Mouse (Mus musculus) neural tube, embryonic 12.5 days (tissue): ENCODE measurements at regions not wholly inside any gene's neighbourhood (a gene's known extent, or its start where the extent isn't known, plus 50 kb on each side); places are given as distances from the start of the nearest gene placed in this dataset.
A peak's percentile ranks its signal among the peaks of the same experiment; 100 is the strongest.

Source experiments
- ATAC-seq: fragments of 200-750 bp; cut with Nextera tagmentation; 2 replicates; pipeline ENCODE4 v1.8.0; 2017; ENCODE audit warnings: low read depth, mild to moderate bottlenecking, moderate TSS enrichment, moderate library complexity; ENCODE audit not compliant: low FRiP score
- H3K27ac ChIP-seq: fragments of 300-500 bp; sonication (generic); 2 replicates; pipeline ENCODE4 v1.5.1; 2016
- H3K27me3 ChIP-seq: fragments of 300-500 bp; sonication (generic); replicated peaks from 2 replicates; pipeline ENCODE4 v1.6.1; 2016; ENCODE audit warnings: mild to moderate bottlenecking
- H3K36me3 ChIP-seq: fragments of 300-500 bp; sonication (generic); 2 replicates; pipeline ENCODE4 v1.6.1; 2016; ENCODE audit warnings: mild to moderate bottlenecking
- H3K4me1 ChIP-seq: fragments of 300-500 bp; sonication (generic); 2 replicates; pipeline ENCODE4 v1.6.1; 2016
- H3K4me2 ChIP-seq: fragments of 300-500 bp; sonication (generic); replicated peaks from 2 replicates; pipeline ENCODE4 v1.6.1; 2016; ENCODE audit warnings: mild to moderate bottlenecking
- H3K4me3 ChIP-seq: fragments of 300-500 bp; sonication (generic); 2 replicates; pipeline ENCODE4 v1.5.1; 2016
- H3K9ac ChIP-seq: fragments of 300-500 bp; sonication (generic); 2 replicates; pipeline ENCODE4 v1.6.1; 2016; ENCODE audit warnings: mild to moderate bottlenecking
- H3K9me3 ChIP-seq: fragments of 300-500 bp; sonication (generic); 2 replicates; pipeline ENCODE4 v1.6.1; 2016; ENCODE audit warnings: mild to moderate bottlenecking
- WGBS: fragments of 180-500 bp; shearing (Covaris S2); methylation state at CpG from one replicate; pipeline ENCODE4 v1.1.7; 2016; 5-methylcytosine and 5-hydroxymethylcytosine counted together

DNA sequence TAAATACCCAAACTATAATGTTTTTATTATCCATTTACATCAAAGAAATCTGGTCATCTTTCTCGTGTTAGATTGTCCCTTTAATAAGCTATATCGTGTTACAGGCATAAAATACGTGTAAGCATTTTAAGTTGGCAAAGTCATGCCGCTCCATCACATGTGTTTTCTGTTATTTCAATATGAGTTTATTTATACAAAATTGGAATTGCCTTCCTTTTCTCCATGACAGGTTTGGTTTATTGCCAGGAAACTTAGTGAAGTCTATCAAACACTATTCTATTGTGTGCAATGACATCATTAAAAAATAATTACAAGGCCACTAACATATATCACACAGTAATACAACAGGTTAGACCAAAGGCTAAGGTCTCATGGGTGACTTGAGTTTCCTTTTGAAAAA lies 400.8 kb upstream of the Zic4 start:
- no peak overlapping the region for H3K4me3 ChIP-seq
- H3K9me3 ChIP-seq, result no peaks in the 10 kb centered on the region
- H3K9ac ChIP-seq, result no peak overlapping the region
- no peaks in the 10 kb centered on the region for H3K27me3 ChIP-seq
- no peak overlapping the region for H3K4me2 ChIP-seq
- no peaks in the 10 kb centered on the region for H3K36me3 ChIP-seq
- no peaks in the 10 kb centered on the region for H3K4me1 ChIP-seq
- no peak for ATAC-seq
- H3K27ac ChIP-seq, result no peak overlapping the region
- WGBS, result 79% methylated on average over 4 of the region's 4 CpGs

DNA sequence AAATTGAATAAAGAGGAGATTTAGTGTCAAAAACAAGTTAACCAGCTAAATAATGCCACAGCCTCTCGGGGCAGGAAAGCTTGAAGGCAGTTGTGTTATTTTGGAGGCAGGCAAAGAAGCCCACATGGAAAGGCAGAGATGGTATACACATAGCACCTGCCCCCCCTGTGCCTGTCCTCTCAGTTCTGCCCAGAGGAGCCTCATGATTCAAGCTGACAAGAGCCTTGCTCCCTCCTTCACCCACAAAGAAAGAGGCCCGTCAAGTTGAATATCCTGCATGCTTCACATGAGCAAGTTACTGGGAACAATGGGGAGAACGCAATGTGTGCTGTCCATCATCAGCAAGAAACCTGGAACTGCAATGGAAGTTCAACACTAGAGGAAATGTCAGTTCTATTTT lies 398.2 kb upstream of the Zic4 start:
- Histone ChIP-seq H3K36me3 (no peaks in the 10 kb centered on the region), H3K27ac (no peak overlapping the region), H3K9ac (no peak overlapping the region), H3K4me2 (no peak overlapping the region), H3K27me3 (no peaks in the 10 kb centered on the region), H3K9me3 (no peaks in the 10 kb centered on the region), H3K4me3 (no peak overlapping the region), H3K4me1 (no peaks in the 10 kb centered on the region)
- 48% methylated on average over 3 of the region's 3 CpGs for WGBS
- 0 out of 2 replicates have a peak, but pooled peaks have one; percentile 25 for ATAC-seq

- Histone ChIP-seq H3K9ac (no peak overlapping the region), H3K4me2 (no peak overlapping the region), H3K4me1 (no peaks in the 10 kb centered on the region), H3K36me3 (no peaks in the 10 kb centered on the region), H3K27me3 (no peaks in the 10 kb centered on the region), H3K9me3 (no peaks in the 10 kb centered on the region), H3K4me3 (no peak overlapping the region), H3K27ac (no peak overlapping the region)
- WGBS, result 89% methylated on average over 4 of the region's 4 CpGs
- no peak for ATAC-seq
These were observed 383.5 kb upstream of the Zic4 start for GRCm38 (mm10) chr9:90978730-90979129.

- Histone ChIP-seq H3K4me2 (no peak overlapping the region), H3K4me3 (no peak overlapping the region), H3K9ac (no peak overlapping the region), H3K36me3 (no peaks in the 10 kb centered on the region), H3K9me3 (no peaks in the 10 kb centered on the region), H3K4me1 (no peaks in the 10 kb centered on the region), H3K27me3 (no peaks in the 10 kb centered on the region), H3K27ac (no peak overlapping the region)
- no peak for ATAC-seq
- 71% methylated on average over 6 of the region's 6 CpGs for WGBS
These were observed 382.0 kb upstream of the Zic4 start for GRCm38 (mm10) chr9:90980023-90980802.

DNA sequence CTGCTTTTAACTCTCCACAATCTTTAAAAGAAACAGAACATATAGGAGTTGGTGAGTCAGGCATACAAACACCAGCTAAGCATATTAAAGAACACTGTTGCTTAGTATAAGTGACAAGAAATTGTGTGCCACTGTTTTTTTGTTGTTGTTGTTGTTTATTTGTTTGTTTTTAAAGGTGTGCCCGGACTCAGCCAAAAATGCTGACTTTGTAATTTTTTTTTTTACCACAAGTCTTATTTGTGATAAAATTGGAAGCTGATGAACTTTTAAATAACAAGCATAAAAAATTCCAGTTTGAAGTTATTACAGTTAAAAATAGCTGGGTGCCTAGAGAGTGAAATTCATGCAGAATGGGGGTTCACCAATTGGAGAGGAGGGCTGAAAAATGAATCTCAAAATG lies 363.0 kb upstream of the Zic4 start:
- Histone ChIP-seq H3K36me3 (no peaks in the 10 kb centered on the region), H3K4me2 (no peak overlapping the region), H3K9me3 (no peaks in the 10 kb centered on the region), H3K4me1 (no peaks in the 10 kb centered on the region), H3K27ac (no peak overlapping the region), H3K9ac (no peak overlapping the region), H3K4me3 (no peak overlapping the region), H3K27me3 (no peaks in the 10 kb centered on the region)
- 76% methylated on average over 1 of the region's 1 CpGs for WGBS
- ATAC-seq, result no peak

DNA sequence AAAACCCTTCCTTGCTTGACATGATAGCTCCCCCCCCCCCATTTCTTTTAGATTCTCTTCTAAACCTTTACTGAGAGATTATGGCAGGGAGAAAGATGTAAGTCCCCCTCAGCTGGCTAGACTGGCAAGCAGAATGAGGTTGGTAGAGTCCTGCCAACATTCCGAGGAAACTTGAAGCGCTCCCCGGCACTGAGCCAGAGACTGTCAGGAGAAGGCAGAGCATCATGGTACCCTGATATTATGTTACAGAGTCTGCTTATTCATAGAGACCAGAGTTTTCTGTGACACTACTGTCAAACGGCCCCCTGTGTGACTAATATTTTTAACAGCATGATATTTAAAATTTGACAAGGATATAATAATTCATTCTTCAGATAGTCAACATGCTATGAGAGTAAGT lies 358.0 kb upstream of the Zic4 start:
- Histone ChIP-seq H3K4me2 (no peak overlapping the region), H3K4me3 (no peak overlapping the region), H3K4me1 (no peaks in the 10 kb centered on the region), H3K27me3 (no peaks in the 10 kb centered on the region), H3K36me3 (no peaks in the 10 kb centered on the region), H3K9me3 (no peaks in the 10 kb centered on the region), H3K27ac (no peak overlapping the region), H3K9ac (no peak overlapping the region)
- WGBS, result 77% methylated on average over 4 of the region's 4 CpGs
- ATAC-seq, result no peak

GRCm38 (mm10) chr9:91040546-91040945 lies 321.7 kb upstream of the Zic4 start:
- Histone ChIP-seq H3K4me3 (no peak overlapping the region), H3K9ac (no peak overlapping the region), H3K27me3 (no peaks in the 10 kb centered on the region), H3K36me3 (no peaks in the 10 kb centered on the region), H3K4me1 (no peaks in the 10 kb centered on the region), H3K27ac (no peak overlapping the region), H3K9me3 (no peaks in the 10 kb centered on the region), H3K4me2 (no peak overlapping the region)
- WGBS, result 32% methylated on average over 2 of the region's 2 CpGs
- no peak for ATAC-seq

DNA sequence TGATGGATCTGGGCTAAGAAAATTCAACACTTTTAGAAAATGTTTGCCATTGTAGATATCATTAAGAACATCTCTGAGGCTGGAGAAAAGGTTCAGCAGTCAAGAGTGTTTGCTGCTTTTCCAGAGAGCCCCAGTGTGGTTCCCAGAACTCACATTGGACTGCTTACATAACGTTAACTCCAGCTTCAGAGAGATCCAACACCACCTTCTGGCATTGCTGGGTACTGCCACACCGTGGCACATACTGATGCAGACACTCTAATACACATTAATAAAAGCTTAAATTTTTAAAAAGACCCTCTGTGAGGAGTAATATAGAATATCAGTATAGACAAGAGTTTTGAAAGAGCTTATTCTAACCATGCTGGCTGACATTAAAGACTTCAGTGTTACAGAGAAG lies 313.6 kb upstream of the Zic4 start:
- Histone ChIP-seq H3K4me3 (no peak overlapping the region), H3K9me3 (no peaks in the 10 kb centered on the region), H3K4me2 (no peak overlapping the region), H3K27ac (no peak overlapping the region), H3K9ac (no peak overlapping the region), H3K4me1 (no peaks in the 10 kb centered on the region), H3K36me3 (no peaks in the 10 kb centered on the region), H3K27me3 (no peaks in the 10 kb centered on the region)
- WGBS, result 34% methylated on average over 2 of the region's 2 CpGs
- no peak for ATAC-seq

DNA sequence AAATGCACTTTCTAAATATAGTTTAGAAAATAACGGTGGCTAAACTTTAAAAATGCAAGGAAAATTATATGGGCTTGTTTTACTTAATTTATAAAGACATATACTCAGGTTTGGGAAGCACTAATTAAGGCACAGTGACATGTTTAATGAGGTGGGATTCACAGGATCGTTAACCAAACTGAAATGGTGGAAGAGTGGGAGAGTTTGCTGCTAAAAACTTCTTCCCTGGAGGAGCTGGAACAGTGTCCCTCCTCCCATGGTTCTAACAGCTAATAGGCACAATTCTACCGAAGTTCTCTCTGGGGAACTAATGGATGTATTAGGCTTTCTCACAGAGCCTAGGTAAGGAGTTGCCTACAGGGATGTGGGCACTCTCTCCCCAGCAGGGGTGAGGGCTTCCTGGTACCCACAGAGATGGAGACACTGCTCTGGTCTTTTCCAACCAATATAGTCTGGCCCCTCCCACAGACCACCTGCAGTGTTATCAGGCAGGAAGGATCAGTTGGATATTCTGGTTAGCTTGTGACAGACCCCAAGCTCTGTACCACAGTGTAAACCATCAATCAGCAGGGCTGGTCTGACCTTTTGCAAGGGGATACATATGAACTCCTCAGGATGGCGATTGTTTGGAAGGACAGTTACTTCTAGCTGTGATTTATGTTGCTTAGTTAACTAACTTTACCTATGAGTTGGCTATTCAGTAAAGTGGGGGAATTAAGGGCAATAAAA lies 309.0 kb upstream of the Zic4 start:
- Histone ChIP-seq H3K4me3 (no peak overlapping the region), H3K27ac (no peak overlapping the region), H3K9me3 (no peaks in the 10 kb centered on the region), H3K9ac (no peak overlapping the region), H3K4me1 (no peaks in the 10 kb centered on the region), H3K4me2 (no peak overlapping the region), H3K36me3 (no peaks in the 10 kb centered on the region), H3K27me3 (no peaks in the 10 kb centered on the region)
- no peak for ATAC-seq
- 62% methylated on average over 4 of the region's 4 CpGs for WGBS

DNA sequence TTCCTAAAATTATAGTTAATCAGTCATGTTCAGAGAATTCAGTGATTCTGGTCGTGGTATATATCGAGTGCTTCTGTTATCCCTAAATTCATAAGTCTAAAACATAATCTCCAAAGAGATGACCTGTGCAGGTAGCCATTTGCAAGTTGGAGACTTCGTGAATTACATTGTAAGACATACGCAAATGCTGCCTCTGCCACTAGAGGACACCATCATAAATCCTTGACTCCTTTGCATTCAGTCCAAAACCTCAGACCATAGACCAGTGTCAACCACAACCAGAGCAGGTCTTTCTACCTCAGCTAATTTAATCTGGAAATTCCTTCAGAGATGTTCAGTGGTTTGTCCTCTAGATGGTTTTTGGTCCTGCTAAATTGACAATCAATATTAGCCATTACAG lies 302.8 kb upstream of the Zic4 start:
- Histone ChIP-seq H3K36me3 (no peaks in the 10 kb centered on the region), H3K4me2 (no peak overlapping the region), H3K27ac (no peak overlapping the region), H3K9me3 (no peaks in the 10 kb centered on the region), H3K9ac (no peak overlapping the region), H3K27me3 (no peaks in the 10 kb centered on the region), H3K4me3 (no peak overlapping the region), H3K4me1 (no peaks in the 10 kb centered on the region)
- 72% methylated on average over 4 of the region's 4 CpGs for WGBS
- no peak for ATAC-seq

- H3K4me2 ChIP-seq, result no peak overlapping the region
- ATAC-seq, result no peak
- H3K36me3 ChIP-seq, result no peaks in the 10 kb centered on the region
- H3K27me3 ChIP-seq, result no peaks in the 10 kb centered on the region
- 70% methylated on average over 5 of the region's 5 CpGs for WGBS
- no peak overlapping the region for H3K27ac ChIP-seq
- no peak overlapping the region for H3K9ac ChIP-seq
- H3K9me3 ChIP-seq, result no peaks in the 10 kb centered on the region
- no peaks in the 10 kb centered on the region for H3K4me1 ChIP-seq
- no peak overlapping the region for H3K4me3 ChIP-seq
These were observed 292.7 kb upstream of the Zic4 start for GRCm38 (mm10) chr9:91069496-91069895.

GRCm38 (mm10) chr9:91073366-91074174 lies 288.6 kb upstream of the Zic4 start:
- H3K4me3 ChIP-seq, result no peak overlapping the region
- no peaks in the 10 kb centered on the region for H3K9me3 ChIP-seq
- H3K4me1 ChIP-seq, result no peaks in the 10 kb centered on the region
- no peaks in the 10 kb centered on the region for H3K27me3 ChIP-seq
- 73% methylated on average over 4 of the region's 4 CpGs for WGBS
- ATAC-seq, result no peak
- H3K27ac ChIP-seq, result no peak overlapping the region
- no peak overlapping the region for H3K4me2 ChIP-seq
- H3K36me3 ChIP-seq, result no peaks in the 10 kb centered on the region
- H3K9ac ChIP-seq, result no peak overlapping the region
